Mouse (Mus musculus): ENCODE measurements around the gene Ntsr1. TPM values are rescaled to one million over a fixed set of nuclear protein-coding genes. Genes with fewer than 3 reads are reported as not detected.

Ntsr1 gene
- polyA plus RNA-seq, 1 experiment from 2014 or later: 0.11 TPM

GRCm38 (mm10) chr2:180533237-180533636 is 33.5 kb downstream of the Ntsr1 start:
- Histone ChIP-seq H3K36me3 (ENCODE audit: control insufficient read depth, insufficient read depth, low read length) (no peaks in the 10 kb centered on the region), H3K27me3 (ENCODE audit: control insufficient read depth, insufficient read depth, low read length) (no peaks in the 10 kb centered on the region), H3K9ac (ENCODE audit: low read length) (no peak overlapping the region), H3K4me2 (replicated peaks; ENCODE audit: low read depth) (no peak overlapping the region), H3K4me1 (replicated peaks; ENCODE audit: control insufficient read depth, insufficient read depth) (peaks cover 2% of the 10 kb centered on the region; the same call in 1 of the 2 replicates), H3K27ac (replicated peaks) (no peak overlapping the region), H3K9me3 (ENCODE audit: control insufficient read depth, low read length) (no peaks in the 10 kb centered on the region), H3K4me3 (ENCODE audit: low read depth, low read length) (no peak overlapping the region)
- 61% methylated on average over 4 of the region's 4 CpGs for WGBS
- no peak for DNase-seq (ENCODE audit: low spot score)
- TF ChIP-seq CTCF (IDR thresholded peaks at IDR 0.05; ENCODE audit: low read depth) (no peak), EP300 (optimal IDR thresholded peaks at IDR 0.05) (no peak)
- ATAC-seq (ENCODE audit: low FRiP score, low TSS enrichment): no peak

GRCm38 (mm10) chr2:180543675-180544074 is 43.9 kb downstream of the Ntsr1 start:
- H3K9ac ChIP-seq (ENCODE audit: low read length): no peak overlapping the region
- no peaks in the 10 kb centered on the region for H3K27me3 ChIP-seq (ENCODE audit: control insufficient read depth, insufficient read depth, low read length)
- H3K4me3 ChIP-seq (ENCODE audit: low read depth, low read length): no peak overlapping the region
- no peaks in the 10 kb centered on the region for H3K4me1 ChIP-seq (replicated peaks; ENCODE audit: control insufficient read depth, insufficient read depth)
- H3K27ac ChIP-seq (replicated peaks): no peak overlapping the region
- no peaks in the 10 kb centered on the region for H3K36me3 ChIP-seq (ENCODE audit: control insufficient read depth, insufficient read depth, low read length)
- ATAC-seq (ENCODE audit: low FRiP score, low TSS enrichment) (no peak), DNase-seq (ENCODE audit: low spot score) (no peak)
- 84% methylated on average over 2 of the region's 2 CpGs for WGBS
- H3K4me2 ChIP-seq (replicated peaks; ENCODE audit: low read depth): no peak overlapping the region
- H3K9me3 ChIP-seq (ENCODE audit: control insufficient read depth, low read length): no peaks in the 10 kb centered on the region
- TF ChIP-seq CTCF (IDR thresholded peaks at IDR 0.05; ENCODE audit: low read depth) (no peak), EP300 (optimal IDR thresholded peaks at IDR 0.05) (no peak)

- H3K9me3 ChIP-seq (ENCODE audit: control insufficient read depth, low read length): no peaks in the 10 kb centered on the region
- no peak for DNase-seq (ENCODE audit: low spot score)
- no peak for ATAC-seq (ENCODE audit: low FRiP score, low TSS enrichment)
- WGBS: 77% methylated on average over 18 of the region's 18 CpGs
- no peak overlapping the region for H3K27ac ChIP-seq (replicated peaks)
- no peak overlapping the region for H3K9ac ChIP-seq (ENCODE audit: low read length)
- TF ChIP-seq CTCF (IDR thresholded peaks at IDR 0.05; ENCODE audit: low read depth) (no peak), EP300 (optimal IDR thresholded peaks at IDR 0.05) (no peak)
- no peaks in the 10 kb centered on the region for H3K4me1 ChIP-seq (replicated peaks; ENCODE audit: control insufficient read depth, insufficient read depth)
- H3K36me3 ChIP-seq (ENCODE audit: control insufficient read depth, insufficient read depth, low read length): no peaks in the 10 kb centered on the region
- no peaks in the 10 kb centered on the region for H3K27me3 ChIP-seq (ENCODE audit: control insufficient read depth, insufficient read depth, low read length)
- no peak overlapping the region for H3K4me2 ChIP-seq (replicated peaks; ENCODE audit: low read depth)
- H3K4me3 ChIP-seq (ENCODE audit: low read depth, low read length): no peak overlapping the region
These were observed 45.3 kb downstream of the Ntsr1 start for GRCm38 (mm10) chr2:180545046-180545445.

- no peak overlapping the region for H3K4me2 ChIP-seq (replicated peaks; ENCODE audit: low read depth)
- no peak for ATAC-seq (ENCODE audit: low FRiP score, low TSS enrichment)
- no peak for TF ChIP-seq EP300 (optimal IDR thresholded peaks at IDR 0.05)
- TF ChIP-seq CTCF (IDR thresholded peaks at IDR 0.05; ENCODE audit: low read depth): no peak
- no peak for DNase-seq (ENCODE audit: low spot score)
- 13% methylated on average over 8 of the region's 8 CpGs for WGBS
- H3K27ac ChIP-seq (replicated peaks): no peak overlapping the region
- no peaks in the 10 kb centered on the region for H3K9me3 ChIP-seq (ENCODE audit: control insufficient read depth, low read length)
- no peak overlapping the region for H3K9ac ChIP-seq (ENCODE audit: low read length)
- no peaks in the 10 kb centered on the region for H3K36me3 ChIP-seq (ENCODE audit: control insufficient read depth, insufficient read depth, low read length)
- H3K27me3 ChIP-seq (ENCODE audit: control insufficient read depth, insufficient read depth, low read length): no peaks in the 10 kb centered on the region
- no peak overlapping the region for H3K4me3 ChIP-seq (ENCODE audit: low read depth, low read length)
- H3K4me1 ChIP-seq (replicated peaks; ENCODE audit: control insufficient read depth, insufficient read depth): no peaks in the 10 kb centered on the region
These were observed 47.8 kb downstream of the Ntsr1 start for GRCm38 (mm10) chr2:180547384-180548106.

- DNase-seq (ENCODE audit: low spot score) (no peak), ATAC-seq (ENCODE audit: low FRiP score, low TSS enrichment) (no peak)
- no peaks in the 10 kb centered on the region for H3K36me3 ChIP-seq (ENCODE audit: control insufficient read depth, insufficient read depth, low read length)
- H3K4me3 ChIP-seq (ENCODE audit: low read depth, low read length): no peak overlapping the region
- no peaks in the 10 kb centered on the region for H3K27me3 ChIP-seq (ENCODE audit: control insufficient read depth, insufficient read depth, low read length)
- H3K4me2 ChIP-seq (replicated peaks; ENCODE audit: low read depth): no peak overlapping the region
- WGBS: 75% methylated on average over 3 of the region's 3 CpGs
- H3K9me3 ChIP-seq (ENCODE audit: control insufficient read depth, low read length): no peaks in the 10 kb centered on the region
- H3K27ac ChIP-seq (replicated peaks): no peak overlapping the region
- no peak for TF ChIP-seq EP300 (optimal IDR thresholded peaks at IDR 0.05)
- TF ChIP-seq CTCF (IDR thresholded peaks at IDR 0.05; ENCODE audit: low read depth): no peak
- no peak overlapping the region for H3K9ac ChIP-seq (ENCODE audit: low read length)
- no peaks in the 10 kb centered on the region for H3K4me1 ChIP-seq (replicated peaks; ENCODE audit: control insufficient read depth, insufficient read depth)
These were observed 52.6 kb downstream of the Ntsr1 start for GRCm38 (mm10) chr2:180552340-180552739.

GRCm38 (mm10) chr2:180555219-180555618 is 55.4 kb downstream of the Ntsr1 start:
- no peaks in the 10 kb centered on the region for H3K9me3 ChIP-seq (ENCODE audit: control insufficient read depth, low read length)
- H3K9ac ChIP-seq (ENCODE audit: low read length): no peak overlapping the region
- no peak overlapping the region for H3K4me2 ChIP-seq (replicated peaks; ENCODE audit: low read depth)
- H3K4me3 ChIP-seq (ENCODE audit: low read depth, low read length): no peak overlapping the region
- no peaks in the 10 kb centered on the region for H3K27me3 ChIP-seq (ENCODE audit: control insufficient read depth, insufficient read depth, low read length)
- DNase-seq (ENCODE audit: low spot score) (no peak), ATAC-seq (ENCODE audit: low FRiP score, low TSS enrichment) (no peak)
- TF ChIP-seq EP300 (optimal IDR thresholded peaks at IDR 0.05) (no peak), CTCF (IDR thresholded peaks at IDR 0.05; ENCODE audit: low read depth) (peak; percentile 53)
- no peaks in the 10 kb centered on the region for H3K4me1 ChIP-seq (replicated peaks; ENCODE audit: control insufficient read depth, insufficient read depth)
- no peaks in the 10 kb centered on the region for H3K36me3 ChIP-seq (ENCODE audit: control insufficient read depth, insufficient read depth, low read length)
- WGBS: 57% methylated on average over 3 of the region's 3 CpGs
- no peak overlapping the region for H3K27ac ChIP-seq (replicated peaks)

Data from stomach, postnatal 0 days (tissue).